Mouse (Mus musculus) heart, adult 9 months (tissue): Measurements from ENCODE around the gene Gga1.

Experiments
- DNase-seq, 2 experiments: peaks; one replicate each; pipeline ENCODE4 v3.0.0; 2022; ENCODE audit warnings: low spot score in 2 of 2

Gene Gga1

GRCm38 (mm10) chr15:78875537-78875936 is 1.5 kb upstream of the Gga1 start:
- DNase-seq = no peak

GRCm38 (mm10) chr15:78876258-78876696 is 713 bp upstream of the Gga1 start:
- DNase-seq = peak; percentile 59 to 74

- DNase-seq = peak; percentile 37 to 56
Measured at GRCm38 (mm10) chr15:78877810-78878390, 910 bp downstream of the Gga1 start.

GRCm38 (mm10) chr15:78878792-78879516 is 2.0 kb downstream of the Gga1 start:
- DNase-seq = peak in 1 of 2 experiments; percentile 53

- no peak for DNase-seq
Measured at GRCm38 (mm10) chr15:78880432-78880831, 3.4 kb downstream of the Gga1 start.

GRCm38 (mm10) chr15:78881828-78882227 is 4.8 kb downstream of the Gga1 start:
- no peak for DNase-seq

- DNase-seq = no peak
Measured at GRCm38 (mm10) chr15:78889401-78889853, 12.4 kb downstream of the Gga1 start.

GRCm38 (mm10) chr15:78892440-78892839 is 15.4 kb downstream of the Gga1 start:
- no peak for DNase-seq

GRCm38 (mm10) chr15:78894726-78895125 is 17.7 kb downstream of the Gga1 start:
- no peak for DNase-seq

GRCm38 (mm10) chr15:78895741-78896140 is 18.8 kb downstream of the Gga1 start:
- DNase-seq = no peak

GRCm38 (mm10) chr15:78896149-78896548 is 19.2 kb downstream of the Gga1 start:
- DNase-seq = no peak

- DNase-seq = no peak
Measured at GRCm38 (mm10) chr15:78897488-78897887, 20.5 kb downstream of the Gga1 start.

- DNase-seq = no peak
Measured at GRCm38 (mm10) chr15:78898507-78899001, 21.6 kb downstream of the Gga1 start.

GRCm38 (mm10) chr15:78899409-78899739 is 22.4 kb downstream of the Gga1 start, which contains the start of gene Gm49510:
TSS of gene Gm49510 (plus strand) at chr15:78899667.
- DNase-seq = no peak

- peak; percentile 60 to 65 for DNase-seq
Measured at GRCm38 (mm10) chr15:78899740-78900584, 23.0 kb downstream of the Gga1 start, which contains the start of gene Sh3bp1. TSS of gene Sh3bp1 (plus strand) at chr15:78899768.

- DNase-seq = no peak
Measured at GRCm38 (mm10) chr15:78900585-78901421, 23.8 kb downstream of the Gga1 start.

- no peak for DNase-seq
Measured at GRCm38 (mm10) chr15:78901422-78901789, 24.4 kb downstream of the Gga1 start.

GRCm38 (mm10) chr15:78903243-78903642 is 26.3 kb downstream of the Gga1 start:
- DNase-seq = peak; percentile 71 to 78

- DNase-seq = no peak
Measured at GRCm38 (mm10) chr15:78908399-78908798, 31.4 kb downstream of the Gga1 start.

GRCm38 (mm10) chr15:78908982-78909381 is 32.0 kb downstream of the Gga1 start:
- no peak for DNase-seq

GRCm38 (mm10) chr15:78912040-78912439 is 35.0 kb downstream of the Gga1 start:
- no peak for DNase-seq
